Mouse (Mus musculus) bone marrow macrophage, adult 2 months (primary cell): ENCODE measurements around the gene Ccnl2. TPM values are rescaled to one million over a fixed set of nuclear protein-coding genes. Genes with fewer than 3 reads are reported as not detected.
"Not testable (repeated sequence)": the region's sequence is repeated elsewhere in the genome, so short reads cannot be mapped to it uniquely, and the experiment has no call there.

Source experiments
- H3K27ac ChIP-seq: 2 replicates; pipeline ENCODE4 v1.5.1; 2012; ENCODE audit warnings: low read depth, low read length; ENCODE audit not compliant: insufficient read depth
- H3K4me1 ChIP-seq: 2 replicates; pipeline ENCODE4 v1.6.1; 2012; ENCODE audit warnings: low read length; ENCODE audit not compliant: control insufficient read depth, insufficient read depth
- H3K4me3 ChIP-seq: 2 replicates; pipeline ENCODE4 v1.5.1; 2012; ENCODE audit warnings: mild to moderate bottlenecking, low read length, moderate library complexity; ENCODE audit not compliant: insufficient read depth
- CTCF ChIP-seq: IDR thresholded peaks from 2 replicates; pipeline ENCODE4 v1.5.1; 2012; ENCODE audit warnings: low read depth, mild to moderate bottlenecking, low read length, moderate library complexity
- POLR2A ChIP-seq: IDR thresholded peaks from 2 replicates; pipeline ENCODE4 v1.6.1; 2012; ENCODE audit warnings: mild to moderate bottlenecking, low read depth, low read length, borderline replicate concordance
- polyA plus RNA-seq: library from polyadenylated mRNA; stranded (reverse); fragments of >200 nt; gene quantifications from 2 replicates; pipeline ENCODE4 v1.2.4, GENCODE M21; 2012; ENCODE audit not compliant: missing spikeins, insufficient read depth, insufficient read length

The Ccnl2 gene
- polyA plus RNA-seq, 1 experiment = 100 TPM

DNA sequence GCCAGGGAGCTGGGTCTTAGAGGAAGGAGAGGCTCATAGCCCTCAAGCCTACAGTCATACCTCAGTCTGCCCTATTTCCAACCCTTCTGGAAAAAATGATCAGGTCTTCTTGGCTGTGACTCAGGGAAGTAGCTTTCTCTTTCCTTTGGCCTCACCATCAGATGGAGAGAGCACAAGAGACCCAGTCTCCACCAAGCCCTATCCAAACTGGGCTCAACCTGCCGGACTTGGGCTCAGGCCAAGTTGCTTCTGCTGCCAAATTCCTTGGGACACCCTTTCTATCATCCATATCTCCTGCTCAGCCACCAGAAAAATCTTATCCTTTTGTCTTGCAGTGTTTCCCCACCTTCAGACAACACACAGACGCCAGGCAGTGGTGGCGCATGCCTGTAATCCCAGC, 36.4 kb upstream of the Ccnl2 start:
- Histone ChIP-seq H3K27ac (no peak overlapping the region), H3K4me3 (no peak overlapping the region), H3K4me1 (peaks cover 9% of the 10 kb centered on the region; the same call in 1 of the 2 replicates)
- no peak for TF ChIP-seq CTCF
- TF ChIP-seq POLR2A = no peak

DNA sequence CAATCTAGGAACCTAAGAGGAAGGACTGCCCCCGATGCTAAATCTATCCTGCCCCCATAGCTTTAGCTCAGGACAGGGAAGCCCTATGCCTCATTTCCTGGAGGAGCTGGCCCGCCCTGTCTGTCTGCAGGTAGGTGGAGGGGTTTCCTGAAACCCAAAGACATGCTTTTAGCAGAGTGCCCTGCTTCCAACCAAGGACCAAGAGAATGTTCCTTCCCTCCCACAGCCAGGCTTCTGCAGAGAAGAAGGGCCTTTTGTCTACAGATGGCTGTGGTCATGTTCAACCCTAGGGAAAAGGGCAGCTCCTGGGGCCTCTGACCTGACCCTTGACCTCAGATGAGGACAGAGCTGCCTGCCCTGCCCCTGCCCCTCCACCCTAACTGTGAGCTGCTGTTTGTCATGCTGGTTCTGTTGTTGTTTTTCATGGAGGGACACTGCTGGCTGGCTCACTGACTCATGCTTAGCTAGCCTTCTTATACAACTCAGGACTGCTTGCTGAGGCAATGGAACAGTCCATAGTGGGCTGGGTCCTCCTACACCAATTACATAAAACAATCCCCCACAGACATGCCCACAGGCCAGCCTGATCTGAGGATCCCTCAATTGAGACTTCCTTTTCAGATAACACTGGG, 35.5 kb upstream of the Ccnl2 start:
- Histone ChIP-seq H3K27ac (no peak overlapping the region), H3K4me3 (no peak overlapping the region), H3K4me1 (peaks cover 9% of the 10 kb centered on the region; the same call in 1 of the 2 replicates)
- TF ChIP-seq CTCF (no peak), POLR2A (no peak)

DNA sequence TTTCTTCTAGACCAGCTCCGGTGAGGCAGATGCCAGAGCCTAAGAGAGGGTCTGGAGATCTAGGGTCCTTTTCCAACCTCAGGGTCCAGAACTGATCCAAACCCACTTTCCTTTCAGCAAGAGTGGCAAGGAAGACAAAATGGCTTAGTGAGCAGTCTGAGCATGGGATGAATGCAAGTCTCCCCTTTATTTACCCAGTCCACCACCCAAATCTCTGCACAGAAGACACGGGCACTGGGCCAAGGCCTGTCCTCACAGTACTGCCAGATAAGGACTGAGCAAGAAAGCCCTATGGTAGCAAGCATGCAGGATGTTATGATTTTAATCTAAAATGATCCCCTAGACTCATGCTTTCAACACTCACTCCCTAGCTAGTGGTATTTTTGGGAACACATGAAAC, 34.5 kb upstream of the Ccnl2 start:
- no peak overlapping the region for H3K4me3 ChIP-seq
- no peak for TF ChIP-seq POLR2A
- no peak for TF ChIP-seq CTCF
- H3K27ac ChIP-seq = no peak overlapping the region
- peaks cover 9% of the 10 kb centered on the region; the same call in 1 of the 2 replicates for H3K4me1 ChIP-seq

DNA sequence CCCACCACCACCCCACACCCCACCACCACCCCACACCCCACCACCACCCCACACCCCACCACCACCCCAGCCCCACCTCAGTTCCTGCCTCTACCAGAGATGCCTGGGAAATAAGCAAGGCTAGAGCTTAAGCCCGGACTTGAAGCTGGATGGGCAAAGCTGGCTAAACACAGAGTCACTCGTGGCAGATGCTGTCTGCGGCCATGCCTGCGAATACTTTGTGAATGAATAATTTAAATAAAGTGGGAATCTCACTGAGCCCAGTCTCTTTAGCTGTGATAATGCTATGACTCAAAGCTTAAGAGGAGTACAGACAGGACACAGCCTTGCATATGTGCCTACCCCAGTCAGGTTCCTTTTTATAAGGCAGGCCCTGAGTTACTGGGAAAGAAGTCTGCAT, 32.8 kb upstream of the Ccnl2 start:
- Histone ChIP-seq H3K4me1 (peaks cover 12% of the 10 kb centered on the region), H3K27ac (no peak overlapping the region)
- TF ChIP-seq CTCF (no peak), POLR2A (no peak)

DNA sequence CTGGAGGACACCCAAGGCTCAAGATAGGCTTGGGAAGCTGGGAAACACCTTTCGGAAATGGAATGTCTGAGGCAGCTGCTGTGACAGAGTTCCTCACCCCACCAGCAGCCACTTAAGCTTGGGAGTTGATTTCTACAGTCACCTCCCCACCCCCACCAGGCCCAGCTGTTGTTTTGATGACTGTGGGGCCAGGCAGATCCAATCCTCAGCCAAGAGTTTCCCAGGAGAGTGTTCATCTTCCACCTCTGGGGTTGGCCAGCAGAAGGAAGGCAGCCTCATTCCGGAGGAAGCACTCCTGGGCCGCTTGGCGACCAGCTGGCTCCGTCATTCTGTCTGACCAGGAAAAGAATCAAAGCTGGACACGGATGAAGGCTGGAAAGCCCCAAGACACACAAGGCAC, 31.4 kb upstream of the Ccnl2 start:
- peaks cover 8% of the 10 kb centered on the region for H3K4me1 ChIP-seq
- TF ChIP-seq POLR2A (no peak), CTCF (no peak)
- H3K4me3 ChIP-seq = no peak overlapping the region
- H3K27ac ChIP-seq = no peak overlapping the region

More for the DNA sequence above, 32.8 kb upstream of the Ccnl2 start:
- no peak overlapping the region for H3K4me3 ChIP-seq

DNA sequence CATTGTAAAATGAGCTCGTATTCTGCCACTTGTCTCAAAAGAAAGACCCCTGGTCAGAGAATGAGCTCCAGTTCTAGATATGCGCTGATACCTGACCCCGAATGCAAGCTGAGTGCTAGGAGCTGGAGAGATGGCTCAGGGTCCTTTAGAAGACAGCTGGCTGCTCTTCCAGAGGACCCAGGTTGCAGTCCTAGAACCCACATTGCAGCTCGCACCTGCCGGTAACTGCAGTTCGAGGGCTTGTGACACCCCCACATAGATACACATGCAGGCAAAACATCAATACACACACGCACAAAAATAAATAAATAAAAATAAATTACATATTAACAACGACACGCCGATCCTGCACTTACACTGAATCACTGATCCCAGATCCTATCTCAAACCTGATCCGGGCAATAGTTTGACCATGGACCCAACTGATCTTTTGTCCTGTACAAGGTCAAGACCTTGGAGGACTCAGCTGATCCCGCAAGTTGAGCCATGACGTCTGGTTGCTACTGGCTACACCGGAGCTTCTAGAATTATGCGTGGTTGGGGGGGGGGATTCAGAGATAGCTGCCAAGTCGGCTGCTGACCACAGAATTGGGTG, 28.7 kb upstream of the Ccnl2 start:
- TF ChIP-seq POLR2A (no peak), CTCF (no peak)
- peaks cover 2% of the 10 kb centered on the region for H3K4me1 ChIP-seq
- no peak overlapping the region for H3K27ac ChIP-seq
- peak overlapping the region; percentile 75 for H3K4me3 ChIP-seq

DNA sequence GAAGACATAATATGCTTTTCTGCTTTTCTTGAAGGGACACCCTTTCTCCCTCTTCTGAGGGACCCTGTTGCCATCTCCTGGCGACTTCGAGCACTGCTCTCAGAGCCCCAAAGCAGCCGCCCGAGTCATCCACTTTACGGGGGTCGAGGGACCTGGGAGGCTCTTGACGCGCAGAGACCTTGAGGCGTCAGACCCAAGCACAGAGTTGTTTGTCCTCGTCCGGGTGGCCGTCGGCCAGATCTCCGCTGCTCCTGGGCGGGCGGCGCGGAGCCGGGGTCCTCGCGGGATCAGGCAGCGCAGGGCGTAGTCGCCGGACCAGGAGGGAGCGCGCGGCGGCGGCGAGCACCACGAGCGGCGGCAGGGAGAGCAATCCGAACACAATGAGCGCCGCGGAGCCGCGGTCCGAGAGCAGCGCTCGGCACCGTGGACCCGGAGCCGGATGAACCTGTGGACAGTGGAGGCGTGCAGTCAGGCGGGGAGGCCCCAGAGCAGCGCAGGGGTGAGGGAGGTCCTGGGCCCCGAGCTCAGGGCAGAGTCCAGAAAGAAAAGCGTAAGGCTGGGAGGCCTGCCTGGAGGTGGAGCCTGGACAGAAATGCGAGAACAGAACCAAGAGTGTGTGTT, 28.1 kb upstream of the Ccnl2 start:
- Histone ChIP-seq H3K27ac (no peak overlapping the region), H3K4me3 (peak overlapping the region; percentile 75), H3K4me1 (peaks cover 2% of the 10 kb centered on the region)
- TF ChIP-seq CTCF = peak; percentile 39; the same call in 1 of the 2 replicates
- no peak for TF ChIP-seq POLR2A

DNA sequence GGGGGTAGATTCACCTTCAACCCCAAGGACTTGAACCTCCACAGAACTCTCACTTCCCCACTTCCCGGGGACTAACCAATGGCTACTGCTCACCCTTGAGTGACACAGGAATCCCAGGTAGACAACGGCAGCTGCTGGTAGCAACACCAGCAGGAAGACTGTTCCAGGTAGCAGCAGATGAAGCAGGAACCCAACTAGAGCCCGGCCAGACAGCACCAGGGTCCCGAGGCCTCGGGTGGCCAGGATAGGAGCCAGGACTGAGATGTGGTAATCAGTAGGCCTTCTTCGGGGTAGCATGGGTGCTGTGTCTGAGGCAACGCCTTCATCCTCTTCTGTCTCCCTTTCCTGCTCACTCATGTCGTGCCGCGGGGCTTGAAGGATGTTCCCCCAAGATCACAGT, 27.0 kb upstream of the Ccnl2 start:
- no peak for TF ChIP-seq CTCF
- no peak for TF ChIP-seq POLR2A
- Histone ChIP-seq H3K27ac (no peak overlapping the region), H3K4me1 (peaks cover 2% of the 10 kb centered on the region), H3K4me3 (no peak overlapping the region)

DNA sequence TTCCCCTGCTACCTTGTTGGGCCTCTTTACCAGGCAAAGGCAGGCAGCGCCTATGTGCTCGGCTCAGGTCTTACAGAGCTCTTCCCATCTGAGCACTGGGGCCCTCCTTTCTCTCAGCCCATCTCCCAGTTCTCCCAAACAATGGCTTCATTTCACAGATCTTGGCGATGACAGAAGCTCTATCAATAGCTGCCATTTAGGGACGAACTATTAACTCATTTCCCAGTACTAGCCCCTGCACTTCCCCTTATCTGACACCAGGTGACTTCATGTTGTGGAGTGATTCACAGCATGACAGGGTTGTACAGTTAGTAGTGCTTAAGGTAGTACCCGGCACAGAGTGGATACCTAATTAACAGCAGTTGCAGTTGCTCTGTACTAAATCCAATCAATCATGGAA, 26.5 kb upstream of the Ccnl2 start, which contains the start of gene Tmem88b:
Tmem88b (minus strand) TSS at position 56 of the 400 bp plus-strand sequence.
- Histone ChIP-seq H3K27ac (no peak within 1 kb of the TSS), H3K4me1 (peaks cover 2% of the 10 kb centered on the region), H3K4me3 (peak within 1 kb of the TSS; percentile 75; the same call in 1 of the 2 replicates)
- TF ChIP-seq POLR2A (no peak), CTCF (no peak)

DNA sequence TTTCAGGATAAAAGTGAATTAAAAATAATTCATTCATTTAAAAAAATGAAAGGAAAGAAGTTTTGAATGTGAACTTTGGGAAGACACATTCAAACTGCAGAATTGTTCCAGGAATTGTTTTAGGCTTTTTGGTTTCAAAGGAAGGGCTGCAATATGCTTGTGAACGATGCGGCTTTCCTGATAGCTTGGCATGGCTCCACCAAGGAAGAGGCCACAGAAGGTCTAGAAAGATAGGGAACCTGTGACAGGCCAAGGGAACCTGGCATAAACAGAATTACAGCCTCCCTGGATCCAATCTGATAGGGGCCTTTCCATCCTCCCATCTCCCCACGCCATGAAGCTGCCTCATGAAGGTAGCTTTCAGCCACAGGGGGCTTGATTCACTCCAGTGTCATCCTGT, 24.0 kb upstream of the Ccnl2 start:
- peaks cover 2% of the 10 kb centered on the region for H3K4me1 ChIP-seq
- H3K27ac ChIP-seq = no peak overlapping the region
- H3K4me3 ChIP-seq = no peak overlapping the region

DNA sequence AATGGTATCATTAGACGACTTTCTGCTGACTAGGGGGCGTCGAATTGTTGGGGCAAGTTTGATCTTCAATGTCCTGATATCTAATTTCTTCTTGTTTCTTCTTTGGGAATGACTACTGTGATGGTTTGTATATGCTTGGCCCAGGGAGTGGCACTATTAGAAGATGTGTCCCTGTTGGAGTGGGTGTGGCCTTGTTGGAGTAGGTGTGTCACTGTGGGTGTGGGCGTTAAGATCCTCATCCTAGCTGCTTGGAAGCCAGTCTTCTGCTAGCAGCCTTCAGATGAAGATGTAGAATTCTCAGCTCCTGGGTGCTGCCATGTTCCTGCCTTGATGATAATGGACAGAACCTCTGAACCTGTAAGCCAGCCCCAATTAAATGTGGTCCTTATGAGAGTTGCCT, 23.5 kb upstream of the Ccnl2 start:
- H3K4me1 ChIP-seq, H3K4me3 ChIP-seq, H3K27ac ChIP-seq: not testable (repeated sequence)

More for the DNA sequence above, 24.0 kb upstream of the Ccnl2 start:
- TF ChIP-seq CTCF (no peak), POLR2A (no peak)
